In the genomic region with DNA sequence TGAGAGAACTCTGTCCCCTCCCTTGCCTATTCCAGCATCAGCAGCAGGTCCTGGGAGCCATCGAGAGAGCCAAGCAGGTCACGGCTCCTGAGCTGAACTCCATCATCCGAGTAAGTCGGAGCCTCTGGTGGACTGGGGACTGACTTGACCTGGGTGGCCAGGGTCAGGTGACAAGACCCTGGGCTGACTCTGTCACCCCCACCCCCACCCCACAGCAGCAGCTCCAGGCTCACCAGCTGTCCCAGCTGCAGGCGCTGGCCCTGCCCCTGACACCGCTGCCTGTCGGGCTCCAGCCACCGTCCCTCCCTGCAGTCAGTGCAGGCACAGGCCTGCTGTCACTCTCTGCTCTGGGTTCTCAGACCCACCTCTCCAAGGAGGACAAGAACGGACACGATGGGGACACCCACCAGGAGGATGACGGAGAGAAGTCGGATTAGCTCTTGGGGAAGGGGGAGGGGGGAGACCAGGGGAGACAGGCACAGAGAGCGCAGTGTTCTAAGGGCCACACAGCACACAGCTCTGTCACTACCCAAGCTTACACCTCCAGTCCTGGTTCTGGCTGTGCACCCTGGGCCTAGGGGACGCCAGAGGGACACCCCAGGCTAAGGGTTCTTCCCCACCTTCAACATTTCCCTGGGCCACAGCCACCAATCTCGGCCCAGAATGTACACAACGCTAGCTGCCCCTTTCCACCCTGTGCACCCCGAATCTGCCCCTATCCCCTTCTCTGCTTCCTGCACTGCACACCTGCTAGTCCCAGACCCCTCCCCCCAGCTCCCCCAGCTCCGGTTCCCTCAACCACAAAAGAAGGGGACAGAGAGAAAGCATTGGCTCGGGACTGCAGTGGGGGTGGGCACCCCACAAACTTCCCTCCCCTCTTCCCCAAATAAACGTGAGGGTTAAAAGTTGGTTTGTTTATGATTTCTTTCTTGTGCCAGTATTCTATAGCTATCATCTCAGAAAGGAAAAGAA, we compare ENCODE assay signal across 1 mouse cellular context.
TF ChIP-seq lines count a peak whose summit lies in the region.

No protein-coding gene starts in this region.

TF ChIP-seq in ES-E14, 5 proteins besides CTCF, POLR2A, EP300 and RAD21 (continued from another document):
- TF ChIP-seq ZNF384 (IDR thresholded peaks at IDR 0.05; ENCODE audit: low read depth, low read length), result no peak
- no peak for TF ChIP-seq HCFC1 (IDR thresholded peaks at IDR 0.05; ENCODE audit: borderline replicate concordance, insufficient read depth, low read length)
